Comparison of ENCODE assay signal across 9 mouse cellular contexts in genomic region chr11:116432593-116433355, GRCm38 (mm10). TPM values are rescaled to one million over a fixed set of nuclear protein-coding genes. Genes with fewer than 3 reads are reported as not detected.
DNase-seq lines count a peak whose midpoint lies in the region; ATAC-seq and TF ChIP-seq lines count a peak whose summit lies in the region.
"Had no signal": no experiment of that assay in that cellular context is flagged by ENCODE, and none has a peak within 500 bp of the region (broad histone marks: within the 10 kb centered on the region; RNA-seq: fewer than 3 reads in every experiment).

No protein-coding gene starts in this region.

- H3K4me1 ChIP-seq in hindbrain, embryonic 10.5 days (replicated peaks), result peaks cover 65% of the 10 kb centered on the region
- H3K4me1 ChIP-seq in hindbrain, postnatal 0 days (ENCODE audit: insufficient read depth, low read length), result peaks cover 17% of the 10 kb centered on the region; the same call in 1 of the 2 replicates
- H3K4me1 ChIP-seq in limb, embryonic 11.5 days (ENCODE audit: control insufficient read depth, insufficient read depth, low read length), result peaks cover 14% of the 10 kb centered on the region
- H3K4me1 ChIP-seq in stomach, postnatal 0 days (replicated peaks; ENCODE audit: control insufficient read depth, insufficient read depth), result peaks cover 11% of the 10 kb centered on the region

- WGBS in hindbrain, embryonic 10.5 days, result 61% methylated on average over 8 of the region's 8 CpGs
- 69% methylated on average over 8 of the region's 8 CpGs for WGBS in hindbrain, postnatal 0 days
- 67% methylated on average over 8 of the region's 8 CpGs for WGBS in limb, embryonic 11.5 days
- WGBS in stomach, postnatal 0 days, result 52% methylated on average over 8 of the region's 8 CpGs

- peak overlapping the region; percentile 78; the same call in 1 of the 2 replicates for H3K27ac ChIP-seq in hindbrain, embryonic 10.5 days
- H3K27ac ChIP-seq in hindbrain, postnatal 0 days, result no peak overlapping the region
- H3K27ac ChIP-seq in limb, embryonic 11.5 days (replicated peaks; ENCODE audit: low read depth, low read length), result 0 out of 2 replicates have a peak overlapping the region, but pooled peaks have one; percentile 30
- H3K27ac ChIP-seq in stomach, postnatal 0 days (replicated peaks), result peak overlapping the region; percentile 89

- peaks cover 26% of the 10 kb centered on the region for H3K36me3 ChIP-seq in hindbrain, embryonic 10.5 days
- 0 out of 2 replicates have a peak, but pooled peaks cover 4% of the 10 kb centered on the region for H3K36me3 ChIP-seq in hindbrain, postnatal 0 days (ENCODE audit: insufficient read depth, low read length)
- peaks cover 7% of the 10 kb centered on the region; the same call in 1 of the 2 replicates for H3K36me3 ChIP-seq in limb, embryonic 11.5 days (ENCODE audit: control insufficient read depth, insufficient read depth, low read length)
- H3K36me3 ChIP-seq in stomach, postnatal 0 days (ENCODE audit: control insufficient read depth, insufficient read depth, low read length), result no peaks in the 10 kb centered on the region; the same call in 1 of the 2 replicates

- H3K4me2 ChIP-seq in hindbrain, postnatal 0 days (ENCODE audit: low read depth, low read length), result no peak overlapping the region
- peak overlapping the region; percentile 1; the same call in 1 of the 2 replicates for H3K4me2 ChIP-seq in limb, embryonic 11.5 days (ENCODE audit: low read depth, severe bottlenecking)
- H3K4me2 ChIP-seq in stomach, postnatal 0 days (replicated peaks; ENCODE audit: low read depth), result no peak overlapping the region; the same call in 1 of the 2 replicates

- TF ChIP-seq CTCF in hindbrain, postnatal 0 days (IDR thresholded peaks at IDR 0.05; ENCODE audit: low read depth), result no peak
- no peak for TF ChIP-seq CTCF in stomach, postnatal 0 days (IDR thresholded peaks at IDR 0.05; ENCODE audit: low read depth)

- H3K27me3 ChIP-seq in hindbrain, embryonic 10.5 days (ENCODE audit: insufficient read depth, poor library complexity, severe bottlenecking), result peaks cover 3% of the 10 kb centered on the region; the same call in 1 of the 2 replicates
- H3K27me3 ChIP-seq in hindbrain, postnatal 0 days (ENCODE audit: insufficient read depth, low read length), result no peaks in the 10 kb centered on the region
- no peaks in the 10 kb centered on the region for H3K27me3 ChIP-seq in limb, embryonic 11.5 days (ENCODE audit: control insufficient read depth, insufficient read depth, low read length)
- H3K27me3 ChIP-seq in stomach, postnatal 0 days (ENCODE audit: control insufficient read depth, insufficient read depth, low read length), result no peaks in the 10 kb centered on the region

- DNase-seq in hindbrain, embryonic 10.5 days (ENCODE audit: low spot score), result no peak
- DNase-seq in hindbrain, postnatal 0 days (ENCODE audit: low spot score), result no peak
- DNase-seq in right cerebral cortex, adult 18-20 months, result peak; percentile 77
- DNase-seq in right cerebral cortex, postnatal 4 days, result no peak
- no peak for DNase-seq in limb, embryonic 11.5 days (ENCODE audit: low spot score)
- DNase-seq in stomach, postnatal 0 days (ENCODE audit: low spot score), result no peak
- no peak for DNase-seq in cerebellum, postnatal 36 days
- DNase-seq in kidney, postnatal 4 days, result no peak
- DNase-seq: cerebellum, postnatal 14 days had no signal

- H3K4me3 ChIP-seq in hindbrain, embryonic 10.5 days, result peak overlapping the region; percentile 99; the same call in 1 of the 2 replicates
- no peak overlapping the region for H3K4me3 ChIP-seq in hindbrain, postnatal 0 days (ENCODE audit: low read length)
- no peak overlapping the region for H3K4me3 ChIP-seq in limb, embryonic 11.5 days (ENCODE audit: low read depth, low read length)
- H3K4me3 ChIP-seq in stomach, postnatal 0 days (ENCODE audit: low read depth, low read length), result no peak overlapping the region

- no peak for TF ChIP-seq EP300 in stomach, postnatal 0 days (optimal IDR thresholded peaks at IDR 0.05)

- no peaks in the 10 kb centered on the region for H3K9me3 ChIP-seq in hindbrain, embryonic 10.5 days
- no peaks in the 10 kb centered on the region for H3K9me3 ChIP-seq in hindbrain, postnatal 0 days (ENCODE audit: low read length)
- H3K9me3 ChIP-seq in limb, embryonic 11.5 days (ENCODE audit: control insufficient read depth, low read length), result no peaks in the 10 kb centered on the region
- no peaks in the 10 kb centered on the region for H3K9me3 ChIP-seq in stomach, postnatal 0 days (ENCODE audit: control insufficient read depth, low read length)

- no peak overlapping the region for H3K9ac ChIP-seq in hindbrain, postnatal 0 days (replicated peaks; ENCODE audit: low read length)
- no peak overlapping the region for H3K9ac ChIP-seq in limb, embryonic 11.5 days (ENCODE audit: low read length)
- no peak overlapping the region for H3K9ac ChIP-seq in stomach, postnatal 0 days (ENCODE audit: low read length)

- no peak for ATAC-seq in hindbrain, postnatal 0 days
- no peak for ATAC-seq in limb, embryonic 11.5 days (ENCODE audit: insufficient number of reproducible peaks, low FRiP score, low TSS enrichment, low read depth)
- ATAC-seq in stomach, postnatal 0 days (ENCODE audit: low FRiP score, low TSS enrichment), result no peak

RNA-seq across cellular contexts. Expression of gene Ubald2, which starts 1.1 kb away (rescaled TPM):
- polyA plus RNA-seq in hindbrain, embryonic 10.5 days (2016; fragmentation: Nextera tagmentation; extraction: Ambion mirVana), result 45.8 and 84.5 TPM in 2 replicates
- total RNA-seq in hindbrain, postnatal 0 days (2014; rRNA removed), result 67.9 and 102 TPM in 2 replicates
- 39.3 and 41.7 TPM in 2 replicates for polyA plus RNA-seq in hindbrain, postnatal 0 days (2015; fragmentation: Nextera tagmentation; extraction: Ambion mirVana)
- 82.3 and 85.4 TPM in 2 replicates for polyA plus RNA-seq in limb, embryonic 11.5 days (2014; fragmentation: Nextera tagmentation; extraction: Ambion mirVana)
- 35.4 and 35.7 TPM in 2 replicates for polyA plus RNA-seq in stomach, postnatal 0 days (2015; fragmentation: Nextera tagmentation; extraction: Ambion mirVana)

RNA-seq across cellular contexts. Expression of gene Rnf157, which starts 19.9 kb away (rescaled TPM):
- polyA plus RNA-seq in hindbrain, embryonic 10.5 days (2016; fragmentation: Nextera tagmentation; extraction: Ambion mirVana), result 9.5 and 16.9 TPM in 2 replicates
- 108 and 117 TPM in 2 replicates for total RNA-seq in hindbrain, postnatal 0 days (2014; rRNA removed)
- 53.0 and 60.5 TPM in 2 replicates for polyA plus RNA-seq in hindbrain, postnatal 0 days (2015; fragmentation: Nextera tagmentation; extraction: Ambion mirVana)
- 20.8 and 23.2 TPM in 2 replicates for polyA plus RNA-seq in limb, embryonic 11.5 days (2014; fragmentation: Nextera tagmentation; extraction: Ambion mirVana)
- polyA plus RNA-seq in stomach, postnatal 0 days (2015; fragmentation: Nextera tagmentation; extraction: Ambion mirVana), result 2.8 and 3.0 TPM in 2 replicates

RNA-seq across cellular contexts. Expression of gene Qrich2, which starts 33.3 kb away (rescaled TPM):
- polyA plus RNA-seq in hindbrain, embryonic 10.5 days (2016; fragmentation: Nextera tagmentation; extraction: Ambion mirVana), result 0.16 and 0.20 TPM in 2 replicates
- not detected in 2 replicates for total RNA-seq in hindbrain, postnatal 0 days (2014; rRNA removed)
- polyA plus RNA-seq in hindbrain, postnatal 0 days (2015; fragmentation: Nextera tagmentation; extraction: Ambion mirVana), result 0.30 and 0.31 TPM in 2 replicates
- 0.20 and 0.37 TPM in 2 replicates for polyA plus RNA-seq in limb, embryonic 11.5 days (2014; fragmentation: Nextera tagmentation; extraction: Ambion mirVana)
- 0.08 and 0.16 TPM in 2 replicates for polyA plus RNA-seq in stomach, postnatal 0 days (2015; fragmentation: Nextera tagmentation; extraction: Ambion mirVana)
